Mouse (Mus musculus) liver, adult 2 months (tissue): ENCODE data around the gene Fgfrl1.

ENCODE experiments used
- CTCF ChIP-seq: fragments of 200-500 bp; IDR thresholded peaks from 2 replicates; pipeline ENCODE4 v1.5.1; 2011; ENCODE audit warnings: low read depth, low read length, control low read depth
- POLR2A ChIP-seq: fragments of 200-500 bp; IDR thresholded peaks from 2 replicates; pipeline ENCODE4 v1.6.1; 2011; ENCODE audit warnings: low read length, control low read depth; ENCODE audit not compliant: insufficient read depth; ENCODE audit errors: extremely low read depth

GRCm38 (mm10) chr5:108662772-108663171 is 29.4 kb upstream of the Fgfrl1 start:
- no peak for TF ChIP-seq POLR2A
- no peak for TF ChIP-seq CTCF
